Mouse (Mus musculus): ENCODE data around the gene Fam227a.

Gene Fam227a

GRCm38 (mm10) chr15:79616729-79617128 is 42.0 kb downstream of the Fam227a start:
- DNase-seq (ENCODE audit: low spot score in 2 of 2): no peak

GRCm38 (mm10) chr15:79615501-79615900 is 43.3 kb downstream of the Fam227a start:
- DNase-seq (ENCODE audit: low spot score in 2 of 2): no peak

GRCm38 (mm10) chr15:79609226-79609625 is 49.5 kb downstream of the Fam227a start:
- no peak for DNase-seq (ENCODE audit: low spot score in 2 of 2)

- DNase-seq (ENCODE audit: low spot score in 2 of 2): peak in 1 of 2 experiments; percentile 31
Observed at GRCm38 (mm10) chr15:79608214-79608613, 50.5 kb downstream of the Fam227a start.

GRCm38 (mm10) chr15:79607757-79608156 is 51.0 kb downstream of the Fam227a start:
- DNase-seq (ENCODE audit: low spot score in 2 of 2): peak in 1 of 2 experiments; percentile 52

GRCm38 (mm10) chr15:79606161-79606560 is 52.6 kb downstream of the Fam227a start:
- DNase-seq (ENCODE audit: low spot score in 2 of 2): peak in 1 of 2 experiments; percentile 23

GRCm38 (mm10) chr15:79604990-79605665 is 53.6 kb downstream of the Fam227a start, which contains the start of gene Dmc1:
Gene Dmc1 (minus strand): TSS chr15:79605109.
- DNase-seq (ENCODE audit: low spot score in 2 of 2): no peak

GRCm38 (mm10) chr15:79600176-79600575 is 58.6 kb downstream of the Fam227a start:
- DNase-seq (ENCODE audit: low spot score in 2 of 2): peak; percentile 36 to 77

- DNase-seq (ENCODE audit: low spot score in 2 of 2): no peak
Observed at GRCm38 (mm10) chr15:79598715-79599114, 60.0 kb downstream of the Fam227a start.

GRCm38 (mm10) chr15:79581581-79581980 is 77.2 kb downstream of the Fam227a start:
- no peak for DNase-seq (ENCODE audit: low spot score in 2 of 2)

- DNase-seq (ENCODE audit: low spot score in 2 of 2): peak; percentile 29 to 52
Observed at GRCm38 (mm10) chr15:79577671-79578426, 80.9 kb downstream of the Fam227a start.

- no peak for DNase-seq (ENCODE audit: low spot score in 2 of 2)
Observed at GRCm38 (mm10) chr15:79576947-79577346, 81.8 kb downstream of the Fam227a start.

GRCm38 (mm10) chr15:79575543-79576222 is 83.1 kb downstream of the Fam227a start:
- DNase-seq (ENCODE audit: low spot score in 2 of 2): peak in 1 of 2 experiments; percentile 13

- DNase-seq (ENCODE audit: low spot score in 2 of 2): peak; percentile 66 to 78
Observed at GRCm38 (mm10) chr15:79562417-79562816, 96.3 kb downstream of the Fam227a start.

GRCm38 (mm10) chr15:79559649-79560048 is 99.1 kb downstream of the Fam227a start:
- no peak for DNase-seq (ENCODE audit: low spot score in 2 of 2)
